Mouse (Mus musculus): ENCODE data around the gene Dab1. TPM values are rescaled to one million over a fixed set of nuclear protein-coding genes. Genes with fewer than 3 reads are reported as not detected.

Dab1 gene
- polyA plus RNA-seq, 2 experiments = 0.19 to 0.34 TPM

DNA sequence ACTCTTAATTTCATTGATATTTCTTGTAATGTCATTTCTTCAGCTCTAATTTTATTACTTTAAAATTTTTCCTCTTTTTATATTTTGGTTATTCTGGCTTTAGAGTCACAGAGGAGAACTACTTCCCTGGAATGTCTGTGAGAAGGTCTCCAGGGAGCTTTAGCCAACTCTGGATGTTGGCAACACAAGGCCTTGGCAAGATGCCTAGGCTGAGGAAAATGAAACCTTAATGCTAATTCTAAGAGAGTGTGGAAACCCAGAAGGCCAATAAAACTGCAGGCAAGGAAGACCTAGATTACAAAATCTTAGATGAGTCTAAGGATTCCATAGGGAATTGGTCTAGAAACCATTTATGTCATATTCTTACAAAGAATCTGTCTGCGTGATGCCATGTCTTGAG lies 458.6 kb downstream of the Dab1 start:
- TF ChIP-seq EP300 (IDR thresholded peaks at IDR 0.05; ENCODE audit: low read depth) (no peak), CTCF (IDR thresholded peaks at IDR 0.05; ENCODE audit: low read depth) (no peak)
- Histone ChIP-seq H3K27me3 (ENCODE audit: control insufficient read depth, insufficient read depth, low read length) (no peaks in the 10 kb centered on the region), H3K9me3 (ENCODE audit: control insufficient read depth, low read length) (no peaks in the 10 kb centered on the region), H3K4me3 (ENCODE audit: insufficient read depth in 1 of 2, low read depth in 2 of 2, low read length in 2 of 2) (no peak overlapping the region), H3K4me1 (replicated peaks; ENCODE audit: control insufficient read depth in 2 of 2, insufficient read depth in 2 of 2, low read length in 1 of 2) (no peaks in the 10 kb centered on the region), H3K4me2 (ENCODE audit: low read depth) (no peak overlapping the region), H3K27ac (no peak overlapping the region), H3K9ac (replicated peaks) (no peak overlapping the region), H3K36me3 (replicated peaks; ENCODE audit: control insufficient read depth, insufficient read depth, low read depth) (no peaks in the 10 kb centered on the region)
- no peak for DNase-seq (ENCODE audit: low read depth in 3 of 3, low spot score in 3 of 3)
- 71% methylated on average over 1 of the region's 1 CpGs for WGBS (ENCODE audit: insufficient replicate concordance)
- no peak for ATAC-seq (ENCODE audit: insufficient read depth)

DNA sequence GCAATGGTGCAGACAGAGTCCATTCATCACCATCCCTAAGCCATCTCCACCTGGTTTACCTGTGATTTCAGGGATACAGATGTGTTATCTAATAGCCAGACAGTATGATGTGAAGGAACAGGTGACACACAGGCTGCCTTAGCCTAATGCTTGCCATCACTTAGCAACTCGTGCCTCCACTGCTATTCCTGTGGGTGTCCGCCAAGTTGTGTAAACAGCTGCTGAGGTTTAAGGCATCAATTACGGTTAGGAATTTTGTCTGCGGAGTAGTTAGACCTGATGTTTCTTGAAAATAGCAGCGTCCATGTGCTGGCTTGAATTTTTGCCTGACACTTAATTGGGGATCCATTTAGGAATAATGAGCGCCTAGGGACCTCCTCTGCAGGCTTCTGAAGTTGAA lies 487.1 kb downstream of the Dab1 start:
- H3K9ac ChIP-seq (replicated peaks) = no peak overlapping the region
- no peaks in the 10 kb centered on the region for H3K4me1 ChIP-seq (replicated peaks; ENCODE audit: control insufficient read depth in 2 of 2, insufficient read depth in 2 of 2, low read length in 1 of 2)
- ATAC-seq (ENCODE audit: insufficient read depth) (no peak), DNase-seq (ENCODE audit: low read depth in 3 of 3, low spot score in 3 of 3) (no peak)
- no peaks in the 10 kb centered on the region for H3K36me3 ChIP-seq (replicated peaks; ENCODE audit: control insufficient read depth, insufficient read depth, low read depth)
- TF ChIP-seq CTCF (IDR thresholded peaks at IDR 0.05; ENCODE audit: low read depth) = no peak
- no peak for TF ChIP-seq EP300 (IDR thresholded peaks at IDR 0.05; ENCODE audit: low read depth)
- H3K9me3 ChIP-seq (ENCODE audit: control insufficient read depth, low read length) = no peaks in the 10 kb centered on the region
- no peaks in the 10 kb centered on the region for H3K27me3 ChIP-seq (ENCODE audit: control insufficient read depth, insufficient read depth, low read length)
- no peak overlapping the region for H3K4me3 ChIP-seq (ENCODE audit: insufficient read depth in 1 of 2, low read depth in 2 of 2, low read length in 2 of 2)
- H3K27ac ChIP-seq = no peak overlapping the region
- H3K4me2 ChIP-seq (ENCODE audit: low read depth) = no peak overlapping the region
- WGBS (ENCODE audit: insufficient replicate concordance) = 56% methylated on average over 6 of the region's 6 CpGs

DNA sequence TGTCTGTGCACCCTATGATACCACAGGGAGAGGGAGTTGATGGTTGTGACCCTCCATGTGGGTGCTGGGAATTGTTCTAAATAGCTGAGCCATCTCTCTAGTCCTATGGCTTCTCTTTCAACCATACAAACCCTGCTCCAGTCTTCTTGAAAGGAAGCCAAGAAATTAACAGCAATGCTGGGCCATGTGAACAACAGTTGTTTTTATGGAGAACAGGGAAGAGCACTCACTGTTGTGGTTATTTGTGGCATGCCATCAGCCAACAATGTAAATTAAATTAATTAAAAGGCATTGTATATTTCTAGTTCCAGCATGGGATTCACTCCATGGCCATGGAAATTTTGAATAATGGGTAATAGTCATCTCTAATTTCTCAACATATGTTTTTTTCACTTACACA lies 492.5 kb downstream of the Dab1 start:
- DNase-seq (ENCODE audit: low read depth in 3 of 3, low spot score in 3 of 3) (no peak), ATAC-seq (ENCODE audit: insufficient read depth) (no peak)
- H3K4me1 ChIP-seq (replicated peaks; ENCODE audit: control insufficient read depth in 2 of 2, insufficient read depth in 2 of 2, low read length in 1 of 2) = no peaks in the 10 kb centered on the region
- H3K4me2 ChIP-seq (ENCODE audit: low read depth) = no peak overlapping the region
- H3K9ac ChIP-seq (replicated peaks) = no peak overlapping the region
- TF ChIP-seq CTCF (IDR thresholded peaks at IDR 0.05; ENCODE audit: low read depth) = no peak
- no peak for TF ChIP-seq EP300 (IDR thresholded peaks at IDR 0.05; ENCODE audit: low read depth)
- no peaks in the 10 kb centered on the region for H3K27me3 ChIP-seq (ENCODE audit: control insufficient read depth, insufficient read depth, low read length)
- H3K27ac ChIP-seq = no peak overlapping the region
- H3K36me3 ChIP-seq (replicated peaks; ENCODE audit: control insufficient read depth, insufficient read depth, low read depth) = no peaks in the 10 kb centered on the region
- H3K4me3 ChIP-seq (ENCODE audit: insufficient read depth in 1 of 2, low read depth in 2 of 2, low read length in 2 of 2) = no peak overlapping the region
- no peaks in the 10 kb centered on the region for H3K9me3 ChIP-seq (ENCODE audit: control insufficient read depth, low read length)

DNA sequence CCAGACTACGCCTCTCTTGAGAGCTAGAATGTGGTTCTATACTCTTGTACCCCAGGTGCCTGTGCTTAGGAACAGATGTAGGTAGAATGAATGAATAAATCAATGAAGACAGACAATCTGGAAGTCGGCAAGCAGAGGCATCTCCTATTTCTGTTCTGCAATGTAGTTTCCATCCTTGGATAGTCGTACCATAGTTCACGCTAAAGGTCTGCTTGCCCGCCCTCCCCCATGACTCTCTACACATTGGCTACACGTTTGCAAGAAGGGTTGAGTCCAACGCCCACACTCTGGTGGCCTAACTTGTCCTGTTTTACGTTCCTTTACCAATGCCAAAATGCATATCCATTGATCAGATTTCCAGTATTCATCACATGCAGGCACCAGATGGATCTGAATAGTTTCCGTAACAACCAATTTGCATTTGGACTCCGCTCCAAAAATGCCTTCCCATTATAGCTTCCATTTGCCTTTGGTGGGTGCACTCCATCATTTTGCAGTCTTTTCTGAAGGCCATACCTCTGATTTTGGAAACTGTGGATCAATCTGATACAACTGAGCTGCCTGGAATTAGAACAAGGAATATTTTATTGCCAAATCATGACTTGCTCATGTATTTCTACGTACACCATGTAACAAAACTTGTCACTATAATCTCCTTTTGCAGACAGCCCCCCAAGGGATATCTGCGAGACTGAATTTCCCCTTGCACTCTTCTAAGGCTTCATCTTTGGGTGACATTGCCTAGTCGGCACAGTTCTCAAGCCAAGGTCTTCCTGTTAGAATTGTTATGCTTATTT lies 494.2 kb downstream of the Dab1 start:
- H3K4me2 ChIP-seq (ENCODE audit: low read depth) = no peak overlapping the region
- TF ChIP-seq EP300 (IDR thresholded peaks at IDR 0.05; ENCODE audit: low read depth) (no peak), CTCF (IDR thresholded peaks at IDR 0.05; ENCODE audit: low read depth) (no peak)
- no peak for ATAC-seq (ENCODE audit: insufficient read depth)
- no peak overlapping the region for H3K27ac ChIP-seq
- WGBS (ENCODE audit: insufficient replicate concordance) = 70% methylated on average over 13 of the region's 13 CpGs
- no peaks in the 10 kb centered on the region for H3K4me1 ChIP-seq (replicated peaks; ENCODE audit: control insufficient read depth in 2 of 2, insufficient read depth in 2 of 2, low read length in 1 of 2)
- no peaks in the 10 kb centered on the region for H3K27me3 ChIP-seq (ENCODE audit: control insufficient read depth, insufficient read depth, low read length)
- no peak overlapping the region for H3K4me3 ChIP-seq (ENCODE audit: insufficient read depth in 1 of 2, low read depth in 2 of 2, low read length in 2 of 2)
- H3K9me3 ChIP-seq (ENCODE audit: control insufficient read depth, low read length) = no peaks in the 10 kb centered on the region
- H3K9ac ChIP-seq (replicated peaks) = no peak overlapping the region
- DNase-seq (ENCODE audit: low read depth in 3 of 3, low spot score in 3 of 3) = no peak
- H3K36me3 ChIP-seq (replicated peaks; ENCODE audit: control insufficient read depth, insufficient read depth, low read depth) = no peaks in the 10 kb centered on the region

DNA sequence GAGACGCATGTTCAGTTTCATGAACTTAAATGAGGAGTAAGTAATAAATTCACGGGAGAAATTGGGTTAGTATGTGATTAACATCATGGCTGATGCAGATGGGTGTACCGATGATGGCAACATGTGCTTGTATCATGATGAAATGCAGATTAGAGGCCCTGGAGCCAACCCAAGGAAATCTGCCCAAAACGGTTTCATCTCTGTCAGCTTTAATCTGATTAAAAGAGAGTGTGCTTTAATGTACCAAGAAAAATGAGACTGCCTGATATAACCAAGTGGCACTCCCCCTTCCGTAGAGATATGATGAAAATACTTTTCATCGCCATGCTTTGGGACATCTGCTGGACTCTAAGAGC lies 494.8 kb downstream of the Dab1 start:
- Histone ChIP-seq H3K27ac (no peak overlapping the region), H3K9me3 (ENCODE audit: control insufficient read depth, low read length) (no peaks in the 10 kb centered on the region), H3K9ac (replicated peaks) (no peak overlapping the region), H3K27me3 (ENCODE audit: control insufficient read depth, insufficient read depth, low read length) (no peaks in the 10 kb centered on the region), H3K36me3 (replicated peaks; ENCODE audit: control insufficient read depth, insufficient read depth, low read depth) (no peaks in the 10 kb centered on the region), H3K4me1 (replicated peaks; ENCODE audit: control insufficient read depth in 2 of 2, insufficient read depth in 2 of 2, low read length in 1 of 2) (no peaks in the 10 kb centered on the region), H3K4me2 (ENCODE audit: low read depth) (no peak overlapping the region), H3K4me3 (ENCODE audit: insufficient read depth in 1 of 2, low read depth in 2 of 2, low read length in 2 of 2) (no peak overlapping the region)
- TF ChIP-seq EP300 (IDR thresholded peaks at IDR 0.05; ENCODE audit: low read depth) (no peak), CTCF (IDR thresholded peaks at IDR 0.05; ENCODE audit: low read depth) (no peak)
- DNase-seq (ENCODE audit: low read depth in 3 of 3, low spot score in 3 of 3) (no peak), ATAC-seq (ENCODE audit: insufficient read depth) (no peak)
- WGBS (ENCODE audit: insufficient replicate concordance) = 66% methylated on average over 6 of the region's 6 CpGs
